Mouse (Mus musculus) intestine, embryonic 15.5 days (tissue): Measurements from ENCODE around the gene Mrps12. TPM values are rescaled to one million over a fixed set of nuclear protein-coding genes. Genes with fewer than 3 reads are reported as not detected.
A peak's percentile ranks its signal among the peaks of the same experiment; 100 is the strongest.

ENCODE experiments used
- ATAC-seq: fragments of 200-750 bp; cut with Nextera tagmentation; 2 replicates; pipeline ENCODE4 v1.8.0; 2017; ENCODE audit warnings: moderate TSS enrichment, moderate library complexity
- H3K27ac ChIP-seq: fragments of 300-500 bp; sonication (generic); 2 replicates; pipeline ENCODE4 v1.5.1; 2015; ENCODE audit warnings: mild to moderate bottlenecking, inconsistent platforms
- H3K27me3 ChIP-seq: fragments of 300-500 bp; sonication (generic); replicated peaks from 2 replicates; pipeline ENCODE4 v1.6.1; 2015; ENCODE audit warnings: inconsistent platforms
- H3K36me3 ChIP-seq: fragments of 300-500 bp; sonication (generic); 2 replicates; pipeline ENCODE4 v1.6.1; 2015; ENCODE audit warnings: inconsistent platforms
- H3K4me1 ChIP-seq: fragments of 300-500 bp; sonication (generic); replicated peaks from 2 replicates; pipeline ENCODE4 v1.6.1; 2015; ENCODE audit warnings: inconsistent platforms
- H3K4me2 ChIP-seq: fragments of 300-500 bp; sonication (generic); replicated peaks from 2 replicates; pipeline ENCODE4 v1.6.1; 2015; ENCODE audit warnings: mild to moderate bottlenecking, inconsistent platforms
- H3K4me3 ChIP-seq: fragments of 300-500 bp; sonication (generic); replicated peaks from 2 replicates; pipeline ENCODE4 v1.5.1; 2015; ENCODE audit warnings: inconsistent platforms
- H3K9ac ChIP-seq: fragments of 300-500 bp; sonication (generic); 2 replicates; pipeline ENCODE4 v1.6.1; 2015; ENCODE audit warnings: inconsistent platforms
- H3K9me3 ChIP-seq: fragments of 300-500 bp; sonication (generic); 2 replicates; pipeline ENCODE4 v1.6.1; 2016; ENCODE audit warnings: inconsistent platforms
- WGBS: fragments of 180-500 bp; shearing (Covaris S2); methylation state at CpG from one replicate; pipeline ENCODE4 v1.1.7; 2015; 5-methylcytosine and 5-hydroxymethylcytosine counted together
- polyA plus RNA-seq: library from polyadenylated mRNA; unstranded; fragments of >200 nt; fragmentation: Nextera tagmentation; extraction: Ambion mirVana; gene quantifications from 2 replicates; pipeline ENCODE4 v1.2.1, GENCODE M21; 2015

The Mrps12 gene
- polyA plus RNA-seq, 1 experiment from 2014 or later, result 143 TPM

GRCm38 (mm10) chr7:28774164-28774563, 32.5 kb upstream of the Mrps12 start:
- Histone ChIP-seq H3K36me3 (no peaks in the 10 kb centered on the region), H3K9me3 (no peaks in the 10 kb centered on the region), H3K4me2 (no peak overlapping the region), H3K4me1 (no peaks in the 10 kb centered on the region), H3K4me3 (no peak overlapping the region), H3K27ac (no peak overlapping the region), H3K9ac (no peak overlapping the region), H3K27me3 (no peaks in the 10 kb centered on the region)
- ATAC-seq, result no peak
- 88% methylated on average over 12 of the region's 12 CpGs for WGBS

- H3K4me3 ChIP-seq, result no peak overlapping the region
- no peak overlapping the region for H3K9ac ChIP-seq
- WGBS, result 75% methylated on average over 3 of the region's 3 CpGs
- ATAC-seq, result no peak
- no peak overlapping the region for H3K27ac ChIP-seq
- no peak overlapping the region for H3K4me2 ChIP-seq
- H3K4me1 ChIP-seq, result no peaks in the 10 kb centered on the region
- no peaks in the 10 kb centered on the region for H3K36me3 ChIP-seq
- no peaks in the 10 kb centered on the region for H3K9me3 ChIP-seq
- no peaks in the 10 kb centered on the region for H3K27me3 ChIP-seq
These were observed 31.5 kb upstream of the Mrps12 start for GRCm38 (mm10) chr7:28773163-28773562.

- no peak for ATAC-seq
- H3K4me1 ChIP-seq, result peaks cover 10% of the 10 kb centered on the region
- 90% methylated on average over 11 of the region's 11 CpGs for WGBS
- no peak overlapping the region for H3K9ac ChIP-seq
- H3K9me3 ChIP-seq, result no peaks in the 10 kb centered on the region
- H3K36me3 ChIP-seq, result no peaks in the 10 kb centered on the region
- H3K4me3 ChIP-seq, result no peak overlapping the region
- H3K4me2 ChIP-seq, result no peak overlapping the region
- no peak overlapping the region for H3K27ac ChIP-seq
- no peaks in the 10 kb centered on the region for H3K27me3 ChIP-seq
These were observed 30.2 kb upstream of the Mrps12 start for GRCm38 (mm10) chr7:28771867-28772266.

DNA sequence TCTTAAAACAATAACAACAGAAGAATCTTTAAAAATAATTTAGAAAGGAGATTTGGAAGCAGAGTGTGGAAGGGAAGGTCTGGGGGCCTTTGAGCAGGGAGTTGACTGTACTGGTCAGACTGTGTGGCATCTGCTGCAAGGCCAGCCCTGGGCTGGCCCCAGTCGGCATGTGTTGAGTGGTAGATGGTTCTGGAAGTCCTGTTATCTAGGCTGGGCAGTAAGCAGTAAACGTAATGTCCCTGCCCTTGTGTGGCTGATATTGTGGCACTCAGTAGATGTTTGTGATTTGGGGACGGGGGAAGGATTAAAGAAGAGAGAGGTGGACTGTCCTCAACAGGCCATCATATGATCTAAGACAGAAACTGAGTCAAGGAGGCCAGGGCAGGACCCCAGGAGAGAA, 28.7 kb upstream of the Mrps12 start:
- H3K36me3 ChIP-seq, result no peaks in the 10 kb centered on the region
- H3K27me3 ChIP-seq, result no peaks in the 10 kb centered on the region
- ATAC-seq, result no peak
- 83% methylated on average over 3 of the region's 3 CpGs for WGBS
- no peaks in the 10 kb centered on the region for H3K9me3 ChIP-seq
- no peak overlapping the region for H3K9ac ChIP-seq
- H3K4me1 ChIP-seq, result peaks cover 15% of the 10 kb centered on the region
- no peak overlapping the region for H3K4me3 ChIP-seq
- H3K4me2 ChIP-seq, result no peak overlapping the region
- no peak overlapping the region for H3K27ac ChIP-seq

GRCm38 (mm10) chr7:28769414-28769958, 27.9 kb upstream of the Mrps12 start:
- H3K36me3 ChIP-seq, result no peaks in the 10 kb centered on the region
- H3K27me3 ChIP-seq, result no peaks in the 10 kb centered on the region
- no peak overlapping the region for H3K9ac ChIP-seq
- H3K4me3 ChIP-seq, result no peak overlapping the region
- ATAC-seq, result no peak
- no peaks in the 10 kb centered on the region for H3K9me3 ChIP-seq
- WGBS, result 93% methylated on average over 9 of the region's 9 CpGs
- peaks cover 17% of the 10 kb centered on the region for H3K4me1 ChIP-seq
- H3K4me2 ChIP-seq, result no peak overlapping the region
- H3K27ac ChIP-seq, result no peak overlapping the region

DNA sequence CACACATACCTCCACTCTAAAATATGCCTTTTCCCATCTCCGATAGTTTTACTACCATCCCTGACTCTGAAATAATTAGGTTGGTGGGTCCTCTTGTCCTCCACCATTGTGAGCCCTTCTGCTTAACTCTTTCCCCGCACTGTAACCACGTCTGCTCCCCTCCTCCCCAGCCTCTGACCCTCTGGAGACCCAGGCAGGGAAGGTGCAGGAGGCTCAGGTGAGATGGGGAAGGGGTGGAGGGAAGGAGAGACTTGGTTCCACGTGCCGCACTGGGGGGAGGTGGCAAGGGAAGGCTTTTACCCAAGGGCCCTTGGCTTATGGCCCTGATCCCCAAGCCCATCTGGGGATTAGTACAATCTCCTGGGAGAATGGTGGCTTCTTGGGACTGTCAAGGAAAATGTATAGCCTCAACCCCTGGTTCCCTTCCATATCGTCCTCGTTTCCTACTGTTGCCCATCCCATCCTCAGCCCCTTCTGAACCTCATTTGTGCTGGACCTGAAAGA, 25.9 kb upstream of the Mrps12 start, which contains the start of gene Nfkbib:
Gene Nfkbib (minus strand): TSS at position 51 of the 504 bp plus-strand sequence.
- Histone ChIP-seq H3K9ac (peak within 1 kb of the TSS; percentile 73), H3K27me3 (no peaks in the 10 kb centered on the region), H3K27ac (no peak within 1 kb of the TSS), H3K36me3 (no peaks in the 10 kb centered on the region), H3K4me2 (peak within 1 kb of the TSS; percentile 75), H3K4me1 (peaks cover 17% of the 10 kb centered on the region), H3K9me3 (no peaks in the 10 kb centered on the region), H3K4me3 (peak within 1 kb of the TSS; percentile 78)
- WGBS, result 60% methylated on average over 7 of the region's 7 CpGs
- ATAC-seq, result no peak

DNA sequence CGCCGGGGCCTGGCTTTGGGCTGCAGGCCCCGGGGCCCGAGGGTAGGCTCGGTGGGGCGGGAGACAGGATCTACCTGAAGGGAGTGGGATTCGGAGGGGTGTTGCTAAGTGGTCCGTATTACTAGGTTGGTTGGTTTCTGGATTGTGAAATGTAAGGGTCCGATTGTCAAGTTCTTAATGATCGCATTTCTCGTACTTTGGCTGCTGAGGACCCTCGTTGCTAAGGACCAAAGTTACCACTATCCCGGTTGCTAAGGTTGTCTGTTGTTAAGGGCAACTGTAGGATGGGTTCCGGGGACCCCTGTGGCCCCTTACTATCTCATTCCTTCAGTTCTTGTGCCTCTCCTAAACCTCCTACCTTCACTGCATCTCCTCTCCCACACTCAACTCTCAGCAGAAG, 25.3 kb upstream of the Mrps12 start:
- 4% methylated on average over 14 of the region's 14 CpGs for WGBS
- H3K27ac ChIP-seq, result no peak overlapping the region
- ATAC-seq, result peak; percentile 7; the same call in 1 of the 2 replicates

GRCm38 (mm10) chr7:28766173-28766879, 24.7 kb upstream of the Mrps12 start, which contains the start of gene Sirt2:
Gene Sirt2, plus strand, starts transcription at chr7:28766735.
- Histone ChIP-seq H3K36me3 (peaks cover 5% of the 10 kb centered on the region; the same call in 1 of the 2 replicates), H3K9me3 (no peaks in the 10 kb centered on the region), H3K4me1 (peaks cover 17% of the 10 kb centered on the region), H3K4me3 (peak within 1 kb of the TSS; percentile 78), H3K9ac (peak within 1 kb of the TSS; percentile 73), H3K27me3 (no peaks in the 10 kb centered on the region), H3K27ac (no peak within 1 kb of the TSS), H3K4me2 (peak within 1 kb of the TSS; percentile 75)
- under 1% methylated on average over 45 of the region's 45 CpGs for WGBS
- peak; percentile 99 for ATAC-seq

More for the DNA sequence above, 25.3 kb upstream of the Mrps12 start:
- H3K4me3 ChIP-seq, result peak overlapping the region; percentile 66
- H3K9me3 ChIP-seq, result no peaks in the 10 kb centered on the region
- no peaks in the 10 kb centered on the region for H3K27me3 ChIP-seq
- H3K36me3 ChIP-seq, result 0 out of 2 replicates have a peak, but pooled peaks cover 2% of the 10 kb centered on the region
- peak overlapping the region; percentile 62 for H3K4me2 ChIP-seq
- H3K9ac ChIP-seq, result peak overlapping the region; percentile 64
- H3K4me1 ChIP-seq, result peaks cover 17% of the 10 kb centered on the region

- H3K27ac ChIP-seq, result no peak overlapping the region
- H3K4me1 ChIP-seq, result peaks cover 17% of the 10 kb centered on the region
- ATAC-seq, result no peak
- peaks cover 10% of the 10 kb centered on the region for H3K36me3 ChIP-seq
- no peaks in the 10 kb centered on the region for H3K27me3 ChIP-seq
- H3K9me3 ChIP-seq, result no peaks in the 10 kb centered on the region
- 80% methylated on average over 6 of the region's 6 CpGs for WGBS
- H3K4me3 ChIP-seq, result peak overlapping the region; percentile 78; the same call in 1 of the 2 replicates
- H3K4me2 ChIP-seq, result peak overlapping the region; percentile 75
- H3K9ac ChIP-seq, result no peak overlapping the region
These were observed 23.6 kb upstream of the Mrps12 start for GRCm38 (mm10) chr7:28765211-28765610.

- WGBS, result 87% methylated on average over 9 of the region's 9 CpGs
- Histone ChIP-seq H3K4me3 (no peak overlapping the region), H3K9ac (no peak overlapping the region), H3K9me3 (no peaks in the 10 kb centered on the region), H3K4me1 (peaks cover 7% of the 10 kb centered on the region), H3K36me3 (peaks cover 16% of the 10 kb centered on the region), H3K27ac (no peak overlapping the region), H3K4me2 (no peak overlapping the region), H3K27me3 (no peaks in the 10 kb centered on the region)
- no peak for ATAC-seq
These were observed 20.3 kb upstream of the Mrps12 start for GRCm38 (mm10) chr7:28761907-28762306.

- Histone ChIP-seq H3K9me3 (no peaks in the 10 kb centered on the region), H3K27ac (no peak overlapping the region), H3K4me1 (peaks cover 5% of the 10 kb centered on the region; the same call in 1 of the 2 replicates), H3K4me2 (no peak overlapping the region), H3K27me3 (peaks cover 8% of the 10 kb centered on the region), H3K36me3 (peaks cover 18% of the 10 kb centered on the region), H3K9ac (no peak overlapping the region), H3K4me3 (no peak overlapping the region)
- 83% methylated on average over 13 of the region's 13 CpGs for WGBS
- ATAC-seq, result no peak
These were observed 17.0 kb upstream of the Mrps12 start for GRCm38 (mm10) chr7:28758623-28759022.

- Histone ChIP-seq H3K9ac (no peak within 1 kb of the TSS), H3K4me3 (no peak within 1 kb of the TSS), H3K4me2 (peak within 1 kb of the TSS; percentile 17; the same call in 1 of the 2 replicates), H3K36me3 (peaks cover 17% of the 10 kb centered on the region), H3K27me3 (peaks cover 8% of the 10 kb centered on the region), H3K9me3 (no peaks in the 10 kb centered on the region), H3K27ac (no peak within 1 kb of the TSS), H3K4me1 (peaks cover 5% of the 10 kb centered on the region; the same call in 1 of the 2 replicates)
- WGBS, result 2% methylated on average over 17 of the region's 17 CpGs
- ATAC-seq, result 0 out of 2 replicates have a peak, but pooled peaks have one; percentile 19
These were observed 14.5 kb upstream of the Mrps12 start, which contains the start of gene Ccer2 for GRCm38 (mm10) chr7:28756079-28756478. Gene Ccer2, plus strand, starts transcription at chr7:28756174.
